Mouse (Mus musculus) forebrain, embryonic 13.5 days (tissue): ENCODE measurements at regions not wholly inside any gene's neighbourhood (a gene's known extent, or its start where the extent isn't known, plus 50 kb on each side); places are given as distances from the start of the nearest gene placed in this dataset.

Experiments used
- ATAC-seq: fragments of 200-750 bp; cut with Nextera tagmentation; 2 replicates; pipeline ENCODE4 v1.8.0; 2017
- H3K27ac ChIP-seq: fragments of 300-500 bp; sonication (generic); 2 replicates; pipeline ENCODE4 v1.5.1; 2015; ENCODE audit warnings: inconsistent platforms, mild to moderate bottlenecking, moderate library complexity
- H3K27me3 ChIP-seq: fragments of 300-500 bp; sonication (generic); 2 replicates; pipeline ENCODE4 v1.6.1; 2015; ENCODE audit warnings: mild to moderate bottlenecking, inconsistent platforms
- H3K36me3 ChIP-seq: fragments of 300-500 bp; sonication (generic); 2 replicates; pipeline ENCODE4 v1.6.1; 2015; ENCODE audit warnings: mild to moderate bottlenecking, inconsistent platforms; ENCODE audit not compliant: poor library complexity, severe bottlenecking
- H3K4me1 ChIP-seq: fragments of 300-500 bp; sonication (generic); 2 replicates; pipeline ENCODE4 v1.6.1; 2015; ENCODE audit warnings: inconsistent platforms
- H3K4me2 ChIP-seq: fragments of 300-500 bp; sonication (generic); 2 replicates; pipeline ENCODE4 v1.6.1; 2015; ENCODE audit warnings: inconsistent platforms, mild to moderate bottlenecking, moderate library complexity
- H3K4me3 ChIP-seq: fragments of 300-500 bp; sonication (generic); 2 replicates; pipeline ENCODE4 v1.5.1; 2015; ENCODE audit warnings: mild to moderate bottlenecking, inconsistent platforms
- H3K9ac ChIP-seq: fragments of 300-500 bp; sonication (generic); 2 replicates; pipeline ENCODE4 v1.6.1; 2015; ENCODE audit warnings: mild to moderate bottlenecking, inconsistent platforms
- H3K9me3 ChIP-seq: fragments of 300-500 bp; sonication (generic); replicated peaks from 2 replicates; pipeline ENCODE4 v1.6.1; 2016; ENCODE audit warnings: inconsistent platforms
- WGBS: fragments of 180-500 bp; shearing (Covaris S2); methylation state at CpG from one replicate; pipeline ENCODE4 v1.1.7; 2015; 5-methylcytosine and 5-hydroxymethylcytosine counted together

- no peaks in the 10 kb centered on the region for H3K9me3 ChIP-seq
- ATAC-seq, result no peak
- H3K4me3 ChIP-seq, result no peak overlapping the region
- no peaks in the 10 kb centered on the region for H3K27me3 ChIP-seq
- no peak overlapping the region for H3K27ac ChIP-seq
- no peak overlapping the region for H3K9ac ChIP-seq
- WGBS, result 35% methylated on average over 4 of the region's 4 CpGs
- no peak overlapping the region for H3K4me2 ChIP-seq
- H3K4me1 ChIP-seq, result peaks cover 30% of the 10 kb centered on the region
- H3K36me3 ChIP-seq, result no peaks in the 10 kb centered on the region
Measured at GRCm38 (mm10) chr17:83962841-83963240, 115.1 kb upstream of the Haao start.

GRCm38 (mm10) chr17:83962126-83962525, 114.4 kb upstream of the Haao start:
- no peak for ATAC-seq
- Histone ChIP-seq H3K9me3 (no peaks in the 10 kb centered on the region), H3K9ac (no peak overlapping the region), H3K27ac (no peak overlapping the region), H3K36me3 (no peaks in the 10 kb centered on the region), H3K27me3 (no peaks in the 10 kb centered on the region), H3K4me3 (no peak overlapping the region), H3K4me1 (peaks cover 33% of the 10 kb centered on the region), H3K4me2 (no peak overlapping the region)
- 94% methylated on average over 6 of the region's 6 CpGs for WGBS

GRCm38 (mm10) chr17:83960821-83961220, 113.1 kb upstream of the Haao start:
- Histone ChIP-seq H3K4me2 (no peak overlapping the region), H3K36me3 (no peaks in the 10 kb centered on the region), H3K9ac (no peak overlapping the region), H3K4me3 (no peak overlapping the region), H3K27ac (no peak overlapping the region), H3K9me3 (no peaks in the 10 kb centered on the region), H3K27me3 (0 out of 2 replicates have a peak, but pooled peaks cover 5% of the 10 kb centered on the region), H3K4me1 (peaks cover 45% of the 10 kb centered on the region)
- 85% methylated on average over 7 of the region's 7 CpGs for WGBS
- ATAC-seq, result no peak

- 67% methylated on average over 3 of the region's 3 CpGs for WGBS
- H3K9ac ChIP-seq, result no peak overlapping the region
- no peaks in the 10 kb centered on the region for H3K9me3 ChIP-seq
- no peak overlapping the region for H3K4me2 ChIP-seq
- no peak overlapping the region for H3K4me3 ChIP-seq
- H3K36me3 ChIP-seq, result no peaks in the 10 kb centered on the region
- peaks cover 51% of the 10 kb centered on the region for H3K4me1 ChIP-seq
- ATAC-seq, result no peak
- no peak overlapping the region for H3K27ac ChIP-seq
- H3K27me3 ChIP-seq, result 0 out of 2 replicates have a peak, but pooled peaks cover 8% of the 10 kb centered on the region
Measured at GRCm38 (mm10) chr17:83960158-83960557, 112.4 kb upstream of the Haao start.

GRCm38 (mm10) chr17:83959159-83959848, 111.5 kb upstream of the Haao start:
- H3K27me3 ChIP-seq, result 0 out of 2 replicates have a peak, but pooled peaks cover 8% of the 10 kb centered on the region
- no peak overlapping the region for H3K9ac ChIP-seq
- no peaks in the 10 kb centered on the region for H3K36me3 ChIP-seq
- WGBS, result 33% methylated on average over 9 of the region's 9 CpGs
- no peaks in the 10 kb centered on the region for H3K9me3 ChIP-seq
- no peak overlapping the region for H3K4me3 ChIP-seq
- peaks cover 53% of the 10 kb centered on the region for H3K4me1 ChIP-seq
- ATAC-seq, result no peak
- no peak overlapping the region for H3K4me2 ChIP-seq
- H3K27ac ChIP-seq, result no peak overlapping the region

- H3K36me3 ChIP-seq, result no peaks in the 10 kb centered on the region
- 91% methylated on average over 3 of the region's 3 CpGs for WGBS
- no peak overlapping the region for H3K27ac ChIP-seq
- H3K27me3 ChIP-seq, result 0 out of 2 replicates have a peak, but pooled peaks cover 8% of the 10 kb centered on the region
- no peak overlapping the region for H3K9ac ChIP-seq
- H3K4me2 ChIP-seq, result no peak overlapping the region
- peaks cover 53% of the 10 kb centered on the region for H3K4me1 ChIP-seq
- no peak for ATAC-seq
- no peaks in the 10 kb centered on the region for H3K9me3 ChIP-seq
- no peak overlapping the region for H3K4me3 ChIP-seq
Measured at GRCm38 (mm10) chr17:83958706-83959105, 110.9 kb upstream of the Haao start.

- 76% methylated on average over 10 of the region's 12 CpGs for WGBS
- no peaks in the 10 kb centered on the region for H3K9me3 ChIP-seq
- ATAC-seq, result no peak
- no peak overlapping the region for H3K4me3 ChIP-seq
- peaks cover 57% of the 10 kb centered on the region for H3K4me1 ChIP-seq
- no peak overlapping the region for H3K27ac ChIP-seq
- H3K9ac ChIP-seq, result no peak overlapping the region
- no peak overlapping the region for H3K4me2 ChIP-seq
- 0 out of 2 replicates have a peak, but pooled peaks cover 8% of the 10 kb centered on the region for H3K27me3 ChIP-seq
- H3K36me3 ChIP-seq, result no peaks in the 10 kb centered on the region
Measured at GRCm38 (mm10) chr17:83957661-83958540, 110.1 kb upstream of the Haao start.

- H3K9ac ChIP-seq, result no peak overlapping the region
- no peak overlapping the region for H3K4me2 ChIP-seq
- 34% methylated on average over 12 of the region's 12 CpGs for WGBS
- no peaks in the 10 kb centered on the region for H3K36me3 ChIP-seq
- no peak overlapping the region for H3K4me3 ChIP-seq
- H3K9me3 ChIP-seq, result no peaks in the 10 kb centered on the region
- no peak for ATAC-seq
- H3K27ac ChIP-seq, result no peak overlapping the region
- H3K27me3 ChIP-seq, result peaks cover 10% of the 10 kb centered on the region; the same call in 1 of the 2 replicates
- peaks cover 57% of the 10 kb centered on the region for H3K4me1 ChIP-seq
Measured at GRCm38 (mm10) chr17:83956821-83957565, 109.2 kb upstream of the Haao start.

- Histone ChIP-seq H3K27ac (no peak overlapping the region), H3K9me3 (no peaks in the 10 kb centered on the region), H3K27me3 (peaks cover 13% of the 10 kb centered on the region; the same call in 1 of the 2 replicates), H3K4me1 (peaks cover 57% of the 10 kb centered on the region), H3K4me3 (no peak overlapping the region), H3K36me3 (no peaks in the 10 kb centered on the region), H3K9ac (no peak overlapping the region), H3K4me2 (no peak overlapping the region)
- 60% methylated on average over 5 of the region's 5 CpGs for WGBS
- no peak for ATAC-seq
Measured at GRCm38 (mm10) chr17:83955978-83956377, 108.2 kb upstream of the Haao start.

- 0 out of 2 replicates have a peak overlapping the region, but pooled peaks have one; percentile 22 for H3K9ac ChIP-seq
- ATAC-seq, result peak; percentile 28
- no peak overlapping the region for H3K4me3 ChIP-seq
- H3K4me2 ChIP-seq, result no peak overlapping the region
- H3K9me3 ChIP-seq, result no peaks in the 10 kb centered on the region
- WGBS, result 57% methylated on average over 10 of the region's 10 CpGs
- H3K27ac ChIP-seq, result peak overlapping the region; percentile 61
- H3K27me3 ChIP-seq, result peaks cover 13% of the 10 kb centered on the region; the same call in 1 of the 2 replicates
- H3K36me3 ChIP-seq, result no peaks in the 10 kb centered on the region
- peaks cover 57% of the 10 kb centered on the region for H3K4me1 ChIP-seq
Measured at GRCm38 (mm10) chr17:83955058-83955697, 107.4 kb upstream of the Haao start.

- Histone ChIP-seq H3K4me3 (no peak overlapping the region), H3K4me2 (no peak overlapping the region), H3K9me3 (no peaks in the 10 kb centered on the region), H3K27ac (peak overlapping the region; percentile 81), H3K9ac (peak overlapping the region; percentile 22; the same call in 1 of the 2 replicates), H3K4me1 (peaks cover 54% of the 10 kb centered on the region), H3K36me3 (no peaks in the 10 kb centered on the region), H3K27me3 (peaks cover 13% of the 10 kb centered on the region; the same call in 1 of the 2 replicates)
- peak; percentile 88 for ATAC-seq
- WGBS, result 6% methylated on average over 16 of the region's 16 CpGs
Measured at GRCm38 (mm10) chr17:83954291-83955057, 106.7 kb upstream of the Haao start.
